19 mouse cellular contexts compared by ENCODE assay signal in genomic region chr10:99471832-99472497, GRCm38 (mm10).
DNase-seq lines count a peak whose midpoint lies in the region; ATAC-seq and TF ChIP-seq lines count a peak whose summit lies in the region.
"Had no signal": no experiment of that assay in that cellular context is flagged by ENCODE, and none has a peak within 500 bp of the region (broad histone marks: within the 10 kb centered on the region; RNA-seq: fewer than 3 reads in every experiment).

No protein-coding gene starts in this region.

- H3K27ac ChIP-seq in heart, embryonic 12.5 days (ENCODE audit: poor library complexity, severe bottlenecking) = peak overlapping the region; percentile 43
- no peak overlapping the region; the same call in 1 of the 2 replicates for H3K27ac ChIP-seq in heart, adult 2 months
- peak overlapping the region; percentile 62 for H3K27ac ChIP-seq in layer of hippocampus, adult 2 months
- H3K27ac ChIP-seq in heart, postnatal 0 days (ENCODE audit: low read depth) = peak overlapping the region; percentile 51
- H3K27ac ChIP-seq in neural tube, embryonic 14.5 days (ENCODE audit: low read depth, low read length) = no peak overlapping the region
- H3K27ac ChIP-seq: liver, embryonic 12.5 days had no signal

- TF ChIP-seq POLR2A in heart, adult 2 months (IDR thresholded peaks at IDR 0.05; ENCODE audit: insufficient read depth, low read depth, low read length) = no peak

- no peak for TF ChIP-seq CTCF in heart, adult 2 months (IDR thresholded peaks at IDR 0.05)
- TF ChIP-seq CTCF in layer of hippocampus, adult 2 months (conservative IDR thresholded peaks at IDR 0.05) = no peak
- no peak for TF ChIP-seq CTCF in heart, postnatal 0 days (IDR thresholded peaks at IDR 0.05; ENCODE audit: low read depth)

- H3K4me2 ChIP-seq in heart, embryonic 12.5 days = no peak overlapping the region
- H3K4me2 ChIP-seq in heart, postnatal 0 days (ENCODE audit: low read depth, low read length) = no peak overlapping the region
- H3K4me2 ChIP-seq in neural tube, embryonic 14.5 days (ENCODE audit: low read depth, low read length) = no peak overlapping the region
- H3K4me2 ChIP-seq: liver, embryonic 12.5 days; lung, embryonic 14.5 days had no signal

- no peak for TF ChIP-seq EP300 in heart, adult 2 months (IDR thresholded peaks at IDR 0.05; ENCODE audit: insufficient read depth, low read depth, low read length)
- TF ChIP-seq EP300 in heart, postnatal 0 days (IDR thresholded peaks at IDR 0.05; ENCODE audit: low read depth) = no peak

- no peaks in the 10 kb centered on the region for H3K27me3 ChIP-seq in heart, embryonic 12.5 days (replicated peaks)
- no peaks in the 10 kb centered on the region for H3K27me3 ChIP-seq in heart, adult 2 months (ENCODE audit: control insufficient read depth, insufficient read depth, low read length)
- H3K27me3 ChIP-seq in heart, postnatal 0 days (ENCODE audit: control insufficient read depth, insufficient read depth, low read length) = no peaks in the 10 kb centered on the region
- no peaks in the 10 kb centered on the region for H3K27me3 ChIP-seq in neural tube, embryonic 14.5 days (ENCODE audit: control insufficient read depth, insufficient read depth, low read length)
- H3K27me3 ChIP-seq: liver, embryonic 12.5 days had no signal

- no peak for DNase-seq in heart, adult 2 months
- no peak for DNase-seq in layer of hippocampus, adult 2 months (ENCODE audit: low spot score in 2 of 2)
- no peak for DNase-seq in layer of hippocampus, adult 8-10 months (ENCODE audit: low spot score in 2 of 2)
- DNase-seq in heart, postnatal 0 days (ENCODE audit: low spot score) = peak; percentile 69
- no peak for DNase-seq in right cerebral cortex, postnatal 25 days
- DNase-seq: B cell, adult 2 months; cerebellum, adult 8-10 months; gastrocnemius, postnatal 14 days; kidney, adult 8-10 months; lung, embryonic 14.5 days; lung, postnatal 36 days; retina, postnatal 1 day; right cerebral cortex, postnatal 4 days had no signal

- no peak overlapping the region for H3K4me3 ChIP-seq in heart, embryonic 12.5 days
- no peak overlapping the region for H3K4me3 ChIP-seq in heart, adult 2 months
- H3K4me3 ChIP-seq in layer of hippocampus, adult 2 months = no peak overlapping the region
- H3K4me3 ChIP-seq in heart, postnatal 0 days (ENCODE audit: low read depth, low read length) = no peak overlapping the region
- H3K4me3 ChIP-seq in neural tube, embryonic 14.5 days (ENCODE audit: low read depth, low read length) = no peak overlapping the region
- H3K4me3 ChIP-seq: erythroblast, embryonic 14.5 days; liver, embryonic 12.5 days; myocyte had no signal

- no peak overlapping the region for H3K9ac ChIP-seq in heart, embryonic 12.5 days
- H3K9ac ChIP-seq in heart, adult 2 months (ENCODE audit: low read depth, low read length) = no peak overlapping the region
- H3K9ac ChIP-seq in heart, postnatal 0 days (replicated peaks; ENCODE audit: low read depth, low read length) = no peak overlapping the region
- H3K9ac ChIP-seq in neural tube, embryonic 14.5 days (replicated peaks; ENCODE audit: low read depth, low read length) = no peak overlapping the region
- H3K9ac ChIP-seq: liver, embryonic 12.5 days; lung, embryonic 14.5 days had no signal

- H3K9me3 ChIP-seq in heart, embryonic 12.5 days (replicated peaks) = no peaks in the 10 kb centered on the region
- no peaks in the 10 kb centered on the region for H3K9me3 ChIP-seq in heart, postnatal 0 days (replicated peaks; ENCODE audit: control insufficient read depth, low read length)
- no peaks in the 10 kb centered on the region for H3K9me3 ChIP-seq in neural tube, embryonic 14.5 days (ENCODE audit: control insufficient read depth, low read length)
- H3K9me3 ChIP-seq: liver, embryonic 12.5 days had no signal

- intact Hi-C loops in heart, adult 2 months (cut with DNase I) = no loop called here

- no peaks in the 10 kb centered on the region for H3K36me3 ChIP-seq in heart, embryonic 12.5 days
- H3K36me3 ChIP-seq in heart, adult 2 months (ENCODE audit: control insufficient read depth, insufficient read depth, low read length) = peaks cover 3% of the 10 kb centered on the region
- H3K36me3 ChIP-seq in heart, postnatal 0 days (replicated peaks; ENCODE audit: control insufficient read depth, insufficient read depth, low read length) = no peaks in the 10 kb centered on the region
- H3K36me3 ChIP-seq in neural tube, embryonic 14.5 days (ENCODE audit: control insufficient read depth, insufficient read depth, low read length) = no peaks in the 10 kb centered on the region
- H3K36me3 ChIP-seq: liver, embryonic 12.5 days had no signal

- 66% methylated on average over 8 of the region's 8 CpGs for WGBS in heart, embryonic 12.5 days
- 55% methylated on average over 8 of the region's 8 CpGs for WGBS in heart, adult 2 months
- 67% methylated on average over 8 of the region's 8 CpGs for WGBS in heart, postnatal 0 days
- 59% methylated on average over 8 of the region's 8 CpGs for WGBS in neural tube, embryonic 14.5 days

- H3K79me2 ChIP-seq in heart, adult 2 months (replicated peaks; ENCODE audit: control insufficient read depth, insufficient read depth, low read length) = no peaks in the 10 kb centered on the region

- no peak for ATAC-seq in heart, embryonic 12.5 days (ENCODE audit: insufficient number of reproducible peaks, low FRiP score)
- 0 out of 2 replicates have a peak, but pooled peaks have one; percentile 44 for ATAC-seq in heart, postnatal 0 days (ENCODE audit: insufficient read depth, low read depth)
- peak; percentile 65; the same call in 1 of the 2 replicates for ATAC-seq in neural tube, embryonic 14.5 days (ENCODE audit: low read depth)
- ATAC-seq: forebrain, embryonic 14.5 days; liver, embryonic 12.5 days had no signal

- peaks cover 7% of the 10 kb centered on the region; the same call in 1 of the 2 replicates for H3K4me1 ChIP-seq in heart, embryonic 12.5 days (replicated peaks)
- H3K4me1 ChIP-seq in heart, adult 2 months (ENCODE audit: control insufficient read depth, insufficient read depth, low read length) = peaks cover 9% of the 10 kb centered on the region
- H3K4me1 ChIP-seq in heart, postnatal 0 days (ENCODE audit: control insufficient read depth, insufficient read depth) = peaks cover 3% of the 10 kb centered on the region; the same call in 1 of the 2 replicates
- H3K4me1 ChIP-seq in neural tube, embryonic 14.5 days (ENCODE audit: control insufficient read depth, insufficient read depth, low read length) = no peaks in the 10 kb centered on the region

Comparison
In these comparisons a context has a peak if more than half of its experiments do, and no peak if none do; other contexts are left out.
1. H3K27ac ChIP-seq: peak in heart, embryonic 12.5 days (single experiment), layer of hippocampus, adult 2 months (single experiment) and heart, postnatal 0 days (single experiment); none in heart, adult 2 months (single experiment) and neural tube, embryonic 14.5 days (single experiment).